Mouse (Mus musculus) right cerebral cortex, postnatal 10 days (tissue): ENCODE results near the gene Cilp2.

Experiments used
- DNase-seq, 2 experiments: peaks; one replicate each; pipeline ENCODE4 v3.0.0; 2021; ENCODE audit warnings: low spot score in 2 of 2

Gene Cilp2

DNA sequence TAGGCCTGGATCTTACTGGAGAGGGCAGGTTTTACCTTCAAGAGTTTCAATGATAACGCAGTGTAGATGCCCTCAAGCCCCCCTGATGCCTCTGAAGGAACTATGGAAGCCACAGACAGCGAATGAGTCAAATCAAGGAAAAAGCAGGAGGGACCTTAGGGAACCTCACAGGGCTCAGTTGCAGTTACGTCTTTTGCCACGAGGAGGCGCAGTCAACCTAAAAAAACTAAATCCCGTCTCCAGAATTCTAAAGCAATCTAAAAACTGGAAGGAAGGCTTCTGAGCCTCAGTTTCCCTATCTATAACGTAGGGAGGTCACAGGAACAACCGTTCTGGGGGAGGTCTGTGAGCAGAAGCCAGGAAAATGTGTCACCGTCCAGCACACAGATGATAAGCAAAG is 13.3 kb downstream of the Cilp2 start:
- peak; percentile 49 to 79 for DNase-seq

GRCm38 (mm10) chr8:69870907-69871306 is 16.6 kb downstream of the Cilp2 start:
- no peak for DNase-seq

DNA sequence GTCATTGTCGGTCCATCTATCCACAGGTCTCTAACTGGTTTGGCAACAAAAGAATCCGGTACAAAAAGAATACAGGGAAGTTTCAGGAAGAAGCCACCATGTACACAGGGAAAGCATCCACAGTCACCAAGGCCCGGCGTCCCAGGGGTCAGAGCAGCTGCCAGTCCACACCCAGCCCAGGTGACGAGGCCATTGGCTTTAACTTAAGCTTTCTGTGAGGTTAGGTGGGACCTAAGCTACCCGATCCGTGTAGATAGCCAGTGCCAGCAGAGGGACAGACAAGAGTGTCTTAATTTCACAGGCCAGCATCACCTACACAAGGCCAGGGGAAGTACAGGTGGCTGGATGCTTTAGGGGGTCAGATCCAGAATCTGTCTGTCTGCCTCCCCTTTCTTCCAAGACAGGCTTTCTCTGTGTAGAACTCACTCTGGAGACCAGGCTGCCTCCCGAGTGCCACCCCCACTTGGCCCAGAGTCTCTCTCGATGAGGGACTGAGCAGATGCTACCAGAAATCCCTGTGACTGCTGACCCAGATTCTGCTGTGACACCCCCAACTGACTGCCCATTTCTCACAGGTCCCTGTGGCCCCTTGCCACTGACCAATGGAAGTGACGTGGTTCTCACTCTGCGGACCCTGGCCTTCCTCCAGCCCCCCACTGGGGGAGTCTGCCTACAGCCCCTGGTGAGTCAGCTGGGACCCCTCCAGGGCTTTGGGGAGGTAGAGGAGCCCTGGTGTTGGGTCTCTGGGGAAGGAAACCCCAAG is 17.3 kb downstream of the Cilp2 start:
- peak in 1 of 2 experiments; percentile 40 for DNase-seq

GRCm38 (mm10) chr8:69867696-69868326 is 19.7 kb downstream of the Cilp2 start:
- DNase-seq, result no peak

DNA sequence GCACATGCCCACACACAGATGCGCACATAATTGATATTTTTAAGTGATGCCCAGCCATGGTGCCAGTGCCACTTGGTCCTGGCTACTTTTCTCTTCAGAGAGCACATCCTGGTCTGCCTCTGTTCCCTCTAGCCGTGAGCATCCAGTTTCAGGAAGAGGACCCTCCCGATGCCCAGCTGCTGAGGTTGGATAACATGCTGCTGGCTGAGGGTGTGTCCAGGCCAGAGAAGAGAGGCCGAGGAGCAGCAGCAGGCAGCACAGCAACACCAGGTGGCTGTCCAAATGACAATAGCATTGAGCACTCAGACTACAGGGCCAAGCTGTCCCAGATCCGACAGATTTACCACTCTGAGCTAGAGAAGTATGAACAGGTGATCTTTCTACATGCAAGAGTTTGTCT is 23.3 kb downstream of the Cilp2 start:
- DNase-seq, result no peak

DNA sequence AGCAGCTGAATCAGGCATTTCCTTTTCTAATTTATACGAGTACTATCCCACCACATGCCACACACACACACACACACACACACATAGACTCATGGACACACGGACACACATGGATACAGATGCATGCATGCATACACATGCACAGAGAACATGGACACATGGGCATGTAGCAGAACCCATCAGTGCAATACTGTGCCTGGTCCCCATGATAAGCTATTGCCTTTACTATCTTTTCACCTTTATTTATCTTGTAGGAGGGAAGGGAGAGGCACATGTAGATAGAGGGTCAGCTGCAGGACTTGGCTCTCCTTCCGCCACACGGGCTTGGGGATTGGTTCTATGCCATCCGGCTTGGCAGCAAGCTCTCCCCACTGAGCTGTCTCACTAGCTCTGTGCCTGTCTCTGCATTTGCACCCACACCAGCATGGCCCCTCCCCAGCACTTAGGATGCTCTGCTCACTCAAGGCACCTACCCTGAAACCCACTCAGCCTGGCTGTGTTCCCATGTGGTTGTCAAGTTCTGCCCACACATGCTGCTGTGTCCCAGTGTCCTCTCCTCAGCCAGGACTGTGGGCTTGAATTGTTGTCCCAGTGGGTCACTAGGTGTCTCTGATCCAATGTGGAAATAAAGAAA is 24.0 kb downstream of the Cilp2 start:
- DNase-seq, result no peak

DNA sequence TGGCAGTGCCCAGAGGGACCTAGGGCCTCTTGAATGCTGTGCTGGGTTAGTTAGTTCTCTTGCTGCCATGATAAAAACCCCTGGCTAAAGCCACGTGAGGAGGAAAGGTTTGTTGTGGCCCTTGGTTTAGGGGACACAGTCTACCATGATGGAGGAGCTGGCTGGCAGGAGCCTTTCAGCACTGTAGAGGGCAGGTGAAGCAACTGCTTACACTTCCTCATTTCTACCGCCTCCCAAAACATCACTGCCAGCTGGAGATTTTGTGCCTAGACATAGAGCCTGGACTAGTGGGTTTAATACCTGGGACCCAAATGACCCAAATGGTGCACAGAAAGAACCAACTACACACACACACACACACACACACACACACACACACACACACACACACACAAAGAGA is 26.2 kb downstream of the Cilp2 start:
- no peak for DNase-seq

DNA sequence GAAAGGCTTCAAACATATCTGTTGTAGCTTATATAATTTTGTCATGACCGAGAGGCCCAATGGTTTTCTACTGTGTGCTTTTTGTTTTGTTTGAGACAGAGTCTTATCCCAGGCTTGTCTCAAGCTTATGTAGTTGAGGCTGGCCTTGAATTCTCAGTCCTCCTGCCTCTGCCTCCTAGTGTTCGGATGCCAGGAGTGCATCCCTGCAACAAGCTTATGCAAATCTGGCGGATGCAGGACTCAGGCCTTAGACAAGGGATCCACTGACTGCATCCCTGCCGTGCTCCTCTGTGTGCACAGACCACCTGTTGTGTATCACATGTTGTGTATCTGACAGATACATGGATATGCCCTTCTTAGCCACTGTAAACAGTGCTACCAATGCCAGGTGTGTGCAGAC is 26.7 kb downstream of the Cilp2 start:
- no peak for DNase-seq

- DNase-seq, result no peak
Measured at GRCm38 (mm10) chr8:69853869-69854268, 33.6 kb downstream of the Cilp2 start.

DNA sequence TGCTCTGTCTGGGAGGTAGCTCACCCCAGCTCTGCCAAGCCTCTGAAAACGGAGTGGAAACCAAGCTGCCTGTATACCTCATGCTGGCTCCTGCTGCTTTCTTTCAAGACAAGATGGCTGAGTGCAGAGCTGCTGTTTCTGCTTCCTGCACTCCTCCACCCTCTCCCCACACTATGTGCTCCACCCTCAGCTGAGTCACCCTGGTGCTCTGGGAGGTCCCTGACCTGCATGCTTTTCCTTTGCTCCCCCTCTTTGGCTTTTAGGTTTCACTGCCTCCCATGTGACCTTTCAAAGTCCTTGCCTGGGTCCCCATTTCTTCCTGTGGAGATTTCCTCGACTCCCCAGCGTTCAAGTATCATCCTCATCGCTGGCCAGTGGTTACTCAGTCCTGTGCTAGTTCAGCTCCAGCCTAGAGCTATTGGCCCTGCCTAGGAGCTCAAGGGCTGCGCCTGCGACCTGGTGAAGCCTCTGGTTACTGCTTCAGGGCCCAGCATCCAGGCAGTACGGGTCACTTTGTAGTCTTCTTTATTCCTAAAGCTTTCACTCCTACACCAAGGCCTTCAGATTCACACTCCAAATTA is 36.5 kb downstream of the Cilp2 start:
- no peak for DNase-seq

DNA sequence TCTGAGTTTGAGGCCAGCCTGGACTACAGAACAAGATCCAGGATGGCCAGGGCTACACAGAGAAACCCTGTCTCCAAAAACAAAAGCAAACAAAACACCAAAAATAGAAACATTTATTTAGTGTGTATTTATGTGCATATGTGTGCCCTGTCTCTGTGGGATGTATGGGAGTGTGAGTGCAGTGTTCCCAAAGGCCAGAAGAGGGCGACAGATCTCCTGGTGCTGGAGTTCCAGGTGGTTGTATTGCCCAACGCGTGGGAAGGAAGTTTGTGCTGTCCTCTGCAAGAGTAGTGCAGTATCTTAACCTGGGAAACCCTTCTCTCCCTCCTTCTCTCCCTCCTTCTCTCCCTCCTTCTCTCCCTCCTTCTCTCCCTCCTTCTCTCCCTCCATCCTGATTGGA is 37.6 kb downstream of the Cilp2 start:
- no peak for DNase-seq

DNA sequence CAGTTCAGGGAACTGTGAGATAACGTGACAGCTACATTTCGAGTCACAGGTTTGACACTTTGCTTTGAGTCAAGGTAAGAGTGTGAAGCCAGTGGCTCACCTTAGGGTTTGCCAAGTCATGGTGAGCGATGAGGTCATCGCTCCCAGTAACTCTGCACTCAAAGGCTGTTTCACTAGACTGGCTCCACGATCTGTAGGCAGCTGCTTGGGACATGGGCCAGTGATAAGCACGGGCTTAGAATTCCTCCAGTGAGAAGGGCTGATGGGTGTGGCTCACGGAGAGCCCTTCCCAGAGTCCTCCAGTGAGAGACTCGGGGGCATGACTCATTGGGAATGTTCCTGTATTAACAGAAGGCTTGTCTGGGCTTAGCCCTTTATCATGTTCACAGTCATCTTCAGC is 38.5 kb downstream of the Cilp2 start:
- no peak for DNase-seq

DNA sequence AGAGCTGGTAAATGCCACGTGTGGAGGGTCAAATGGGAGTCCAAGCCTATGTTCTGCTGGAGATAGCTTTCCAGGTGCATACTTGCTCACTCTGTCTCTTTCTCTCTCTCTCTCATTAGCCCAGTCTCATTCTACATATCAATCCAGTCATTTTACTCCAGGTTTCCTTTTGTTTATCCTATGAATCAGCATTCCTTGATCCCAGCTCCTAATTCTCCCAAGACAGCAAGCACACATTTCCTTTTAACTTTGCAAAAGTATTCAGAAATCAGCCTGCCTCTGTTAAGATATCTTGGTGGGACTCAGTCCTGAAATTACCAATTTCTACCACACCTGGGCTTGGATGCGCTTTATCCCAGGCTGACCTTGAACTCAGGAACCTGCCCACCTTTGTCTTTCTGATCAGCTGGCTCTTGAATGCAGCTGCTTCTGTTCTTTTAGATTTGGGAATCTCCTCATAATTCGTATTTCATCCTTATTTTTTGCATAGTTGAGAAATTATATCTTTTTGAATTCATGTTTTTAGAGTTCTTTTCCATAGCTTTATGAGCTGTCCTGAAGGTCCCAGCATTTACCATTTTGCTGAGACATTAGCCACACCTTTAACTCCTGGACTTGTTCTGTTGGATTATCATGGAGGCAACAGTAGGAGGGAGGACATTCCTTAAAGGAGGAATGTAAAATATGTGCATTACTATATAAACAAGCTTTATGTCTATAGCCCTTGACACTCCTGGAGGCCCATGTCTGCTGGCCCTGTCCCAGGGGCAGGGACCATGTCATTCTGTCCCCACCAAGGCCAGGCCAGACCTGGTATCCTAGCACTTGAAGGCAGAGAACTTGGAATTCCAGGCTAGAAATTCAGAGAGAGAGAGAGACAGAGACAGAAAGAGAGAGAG is 40.1 kb downstream of the Cilp2 start:
- no peak for DNase-seq

GRCm38 (mm10) chr8:69837057-69837682 is 50.3 kb downstream of the Cilp2 start:
- no peak for DNase-seq

GRCm38 (mm10) chr8:69832298-69832853 is 55.1 kb downstream of the Cilp2 start, which contains the start of gene Pbx4:
Gene Pbx4 (plus strand): TSS chr8:69832491.
- DNase-seq, result peak; percentile 97 to 99
